Mouse (Mus musculus) testis, postnatal 10 days (tissue): Measurements from ENCODE around the gene Mul1.
A peak's percentile ranks its signal among the peaks of the same experiment; 100 is the strongest.
"Not testable (repeated sequence)": the region's sequence is repeated elsewhere in the genome, so short reads cannot be mapped to it uniquely, and the experiment has no call there.

Source experiments
- DNase-seq: peaks from one replicate; pipeline ENCODE4 v3.0.0; 2021; ENCODE audit warnings: low spot score

The Mul1 gene

GRCm38 (mm10) chr4:138434347-138435316 is at the start of gene Mul1:
TSS of gene Mul1 (plus strand) at chr4:138434671.
- DNase-seq, result peak; percentile 98

GRCm38 (mm10) chr4:138393703-138394102 is 40.8 kb upstream of the Mul1 start:
- DNase-seq, result no peak

GRCm38 (mm10) chr4:138395087-138395970 is 39.1 kb upstream of the Mul1 start:
- DNase-seq, result no peak

- peak; percentile 64 for DNase-seq
Measured at GRCm38 (mm10) chr4:138395971-138396645, 38.4 kb upstream of the Mul1 start, which contains the start of gene Fam43b. TSS of gene Fam43b (minus strand) at chr4:138396528.

GRCm38 (mm10) chr4:138396711-138397110 is 37.8 kb upstream of the Mul1 start:
- no peak for DNase-seq

- DNase-seq, result no peak
Measured at GRCm38 (mm10) chr4:138404806-138405205, 29.7 kb upstream of the Mul1 start.

GRCm38 (mm10) chr4:138407479-138408194 is 26.8 kb upstream of the Mul1 start:
- no peak for DNase-seq

GRCm38 (mm10) chr4:138411011-138411410 is 23.5 kb upstream of the Mul1 start:
- DNase-seq, result no peak

- DNase-seq, result no peak
Measured at GRCm38 (mm10) chr4:138411504-138412121, 22.9 kb upstream of the Mul1 start.

GRCm38 (mm10) chr4:138414725-138415124 is 19.7 kb upstream of the Mul1 start:
- DNase-seq, result no peak

GRCm38 (mm10) chr4:138415991-138416390 is 18.5 kb upstream of the Mul1 start:
- DNase-seq, result no peak

- no peak for DNase-seq
Measured at GRCm38 (mm10) chr4:138416414-138416813, 18.1 kb upstream of the Mul1 start.

GRCm38 (mm10) chr4:138417882-138418281 is 16.6 kb upstream of the Mul1 start:
- no peak for DNase-seq

- no peak for DNase-seq
Measured at GRCm38 (mm10) chr4:138418340-138418957, 16.0 kb upstream of the Mul1 start.

GRCm38 (mm10) chr4:138425028-138425427 is 9.4 kb upstream of the Mul1 start:
- DNase-seq, result no peak

- DNase-seq, result not testable (repeated sequence)
Measured at GRCm38 (mm10) chr4:138425604-138426003, 8.9 kb upstream of the Mul1 start.

- peak; percentile 92 for DNase-seq
Measured at GRCm38 (mm10) chr4:138426778-138427705, 7.4 kb upstream of the Mul1 start.

GRCm38 (mm10) chr4:138429778-138430177 is 4.7 kb upstream of the Mul1 start:
- peak; percentile 73 for DNase-seq

- no peak for DNase-seq
Measured at GRCm38 (mm10) chr4:138431340-138431739, 3.1 kb upstream of the Mul1 start.
